In genomic region chr19:46040149-46040902, GRCm38 (mm10) we compare ENCODE assay signal across 8 mouse cellular contexts. TPM values are rescaled to one million over a fixed set of nuclear protein-coding genes. Genes with fewer than 3 reads are reported as not detected.
A peak's percentile ranks its signal among the peaks of the same experiment; 100 is the strongest.
DNase-seq lines count a peak whose midpoint lies in the region; TF ChIP-seq lines count a peak whose summit lies in the region.

No protein-coding gene starts in this region.

- H3K27me3 ChIP-seq in ES-Bruce4 (ENCODE audit: control insufficient read depth, insufficient read depth, low read length, poor library complexity, severe bottlenecking) = no peaks in the 10 kb centered on the region
- H3K27me3 ChIP-seq in hindbrain, embryonic 10.5 days (ENCODE audit: insufficient read depth, poor library complexity, severe bottlenecking) = no peaks in the 10 kb centered on the region

- H3K27ac ChIP-seq in gastrocnemius, adult 2 months = peak overlapping the region; percentile 97
- H3K27ac ChIP-seq in ES-Bruce4 (ENCODE audit: insufficient read depth, low read length) (peak overlapping the region; percentile 74), macrophage (peak overlapping the region; percentile 77)
- H3K27ac ChIP-seq in hindbrain, embryonic 10.5 days = peak overlapping the region; percentile 98

- H3K36me3 ChIP-seq in ES-Bruce4 (ENCODE audit: control insufficient read depth, insufficient read depth, low read length, poor library complexity, severe bottlenecking) (peaks cover 9% of the 10 kb centered on the region), macrophage (ENCODE audit: inconsistent target) (peaks cover 8% of the 10 kb centered on the region; the same call in 1 of the 2 replicates)
- peaks cover 18% of the 10 kb centered on the region for H3K36me3 ChIP-seq in hindbrain, embryonic 10.5 days

- H3K4me1 ChIP-seq in ES-Bruce4 (ENCODE audit: control insufficient read depth, insufficient read depth, low read length) = peaks cover 4% of the 10 kb centered on the region
- H3K4me1 ChIP-seq in hindbrain, embryonic 10.5 days (replicated peaks) = peaks cover 89% of the 10 kb centered on the region

- TF ChIP-seq CTCF in gastrocnemius, adult 2 months (IDR thresholded peaks at IDR 0.05) = no peak
- no peak for TF ChIP-seq CTCF in ES-Bruce4 (IDR thresholded peaks at IDR 0.05; ENCODE audit: low read depth, low read length)

- intact Hi-C loops in gastrocnemius, adult 2 months (cut with DNase I) = loop anchor here (5.0 kb wide), 1 partner anchor 38 kb away; the partner anchor contains the start of gene Hps6

- peaks cover 87% of the 10 kb centered on the region for H3K79me2 ChIP-seq in macrophage (ENCODE audit: inconsistent target)

- 44% methylated on average over 14 of the region's 14 CpGs for WGBS in hindbrain, embryonic 10.5 days
- 22% methylated on average over 14 of the region's 14 CpGs for WGBS in macrophage (ENCODE audit: missing documents)

- H3K9ac ChIP-seq in ES-Bruce4 (ENCODE audit: low read depth, poor library complexity, severe bottlenecking) = peak overlapping the region; percentile 79

- TF ChIP-seq POLR2A in ES-Bruce4 (IDR thresholded peaks at IDR 0.05; ENCODE audit: insufficient read depth, low read length) = no peak

- H3K9me3 ChIP-seq in ES-Bruce4 (replicated peaks; ENCODE audit: control insufficient read depth, insufficient read depth, low read length, poor library complexity, severe bottlenecking) = no peaks in the 10 kb centered on the region
- no peaks in the 10 kb centered on the region for H3K9me3 ChIP-seq in hindbrain, embryonic 10.5 days

- TF ChIP-seq EP300 in ES-Bruce4 (IDR thresholded peaks at IDR 0.05; ENCODE audit: insufficient read depth, low read depth, low read length) = no peak

- no peak for DNase-seq in gastrocnemius, adult 2 months
- DNase-seq in gastrocnemius, postnatal 4 days (ENCODE audit: low spot score in 2 of 2) = no peak
- DNase-seq in hindbrain, embryonic 10.5 days (ENCODE audit: low spot score) = no peak
- peak; percentile 73 for DNase-seq in thymus, postnatal 14 days
- DNase-seq in gastrocnemius, postnatal 25 days = no peak
- no peak for DNase-seq in ovary, postnatal 14 days (ENCODE audit: low spot score)

- H3K4me3 ChIP-seq in gastrocnemius, adult 2 months = peak overlapping the region; percentile 83
- peak overlapping the region; percentile 64 for H3K4me3 ChIP-seq in ES-Bruce4 (ENCODE audit: low read depth, low read length)
- peak overlapping the region; percentile 99 for H3K4me3 ChIP-seq in hindbrain, embryonic 10.5 days
- H3K4me3 ChIP-seq in macrophage (ENCODE audit: inconsistent target) = peak overlapping the region; percentile 34

RNA-seq across cellular contexts. Expression of gene Pprc1, which starts 4.4 kb away (rescaled TPM):
- 10 to 100 TPM; 15.0 to 24.0 TPM for total RNA-seq in gastrocnemius, adult 2 months (2021)
- 10 to 100 TPM; 35.3 to 43.9 TPM for total RNA-seq in gastrocnemius, postnatal 4 days (2021)
- polyA plus RNA-seq in ES-Bruce4 (2011; ENCODE audit: insufficient read depth, insufficient read length, low read depth, missing spikeins) (114 and 141 TPM in 2 replicates), macrophage (2018) (13.1 to 26.2 TPM (median 15.9 TPM) in 3 replicates)
- 39.9 and 49.6 TPM in 2 replicates for polyA plus RNA-seq in hindbrain, embryonic 10.5 days (2016; fragmentation: Nextera tagmentation; extraction: Ambion mirVana)
- 100 to 1,000 TPM in 8 of 26 experiments, 10 to 100 TPM in 18; 39.0 to 165 (median 87.4) TPM for total RNA-seq in macrophage (2018; cell fraction: chromatin; rRNA removed)
- total RNA-seq in macrophage (2018; cell fraction: cytosol; rRNA removed) = 10 to 100 TPM in 25 of 26 experiments, 1 to 10 TPM in 1; 9.7 to 26.8 (median 18.4) TPM
- 100 to 1,000 TPM in 1 of 26 experiments, 10 to 100 TPM in 25; 32.4 to 133 (median 55.7) TPM for total RNA-seq in macrophage (2018; cell fraction: nucleus; rRNA removed)
- total RNA-seq in gastrocnemius, postnatal 25 days (2021) = 10 to 100 TPM; 12.5 to 13.7 TPM

RNA-seq across cellular contexts. Expression of gene Ldb1, which starts 4.7 kb away (rescaled TPM):
- total RNA-seq in gastrocnemius, adult 2 months (2021) = 10 to 100 TPM; 17.8 to 19.5 TPM
- total RNA-seq in gastrocnemius, postnatal 4 days (2021) = 10 to 100 TPM; 75.3 to 85.3 TPM
- polyA plus RNA-seq in ES-Bruce4 (2011; ENCODE audit: insufficient read depth, insufficient read length, low read depth, missing spikeins) (146 and 155 TPM in 2 replicates), macrophage (2018) (59.8 to 83.3 TPM (median 73.3 TPM) in 3 replicates)
- polyA plus RNA-seq in hindbrain, embryonic 10.5 days (2016; fragmentation: Nextera tagmentation; extraction: Ambion mirVana) = 90.2 and 111 TPM in 2 replicates
- 100 to 1,000 TPM in 15 of 26 experiments, 10 to 100 TPM in 11; 34.5 to 266 (median 130) TPM for total RNA-seq in macrophage (2018; cell fraction: chromatin; rRNA removed)
- total RNA-seq in macrophage (2018; cell fraction: cytosol; rRNA removed) = 10 to 100 TPM; 34.0 to 73.6 (median 58.4) TPM
- 100 to 1,000 TPM in 10 of 26 experiments, 10 to 100 TPM in 16; 31.1 to 202 (median 91.8) TPM for total RNA-seq in macrophage (2018; cell fraction: nucleus; rRNA removed)
- 10 to 100 TPM; 15.5 to 16.5 TPM for total RNA-seq in gastrocnemius, postnatal 25 days (2021)

RNA-seq across cellular contexts. Expression of gene Nolc1, which starts 35.3 kb away (rescaled TPM):
- 10 to 100 TPM; 22.4 to 22.5 TPM for total RNA-seq in gastrocnemius, adult 2 months (2021)
- 10 to 100 TPM; 31.6 to 34.3 TPM for total RNA-seq in gastrocnemius, postnatal 4 days (2021)
- polyA plus RNA-seq in ES-Bruce4 (2011; ENCODE audit: insufficient read depth, insufficient read length, low read depth, missing spikeins) (157 and 164 TPM in 2 replicates), macrophage (2018) (18.8 to 68.9 TPM (median 43.9 TPM) in 3 replicates)
- polyA plus RNA-seq in hindbrain, embryonic 10.5 days (2016; fragmentation: Nextera tagmentation; extraction: Ambion mirVana) = 110 and 136 TPM in 2 replicates
- 10 to 100 TPM in 21 of 26 experiments, 1 to 10 TPM in 5; 8.0 to 23.2 (median 13.6) TPM for total RNA-seq in macrophage (2018; cell fraction: chromatin; rRNA removed)
- 10 to 100 TPM; 12.1 to 23.2 (median 17.5) TPM for total RNA-seq in macrophage (2018; cell fraction: cytosol; rRNA removed)
- 10 to 100 TPM in 17 of 26 experiments, 1 to 10 TPM in 9; 4.8 to 47.3 (median 11.5) TPM for total RNA-seq in macrophage (2018; cell fraction: nucleus; rRNA removed)
- total RNA-seq in gastrocnemius, postnatal 25 days (2021) = 10 to 100 TPM; 15.0 to 19.7 TPM

RNA-seq across cellular contexts. Expression of gene Hps6, which starts 37.0 kb away (rescaled TPM):
- total RNA-seq in gastrocnemius, adult 2 months (2021) = 1 to 10 TPM; 3.4 to 3.9 TPM
- 1 to 10 TPM; 4.9 to 5.5 TPM for total RNA-seq in gastrocnemius, postnatal 4 days (2021)
- polyA plus RNA-seq in ES-Bruce4 (2011; ENCODE audit: insufficient read depth, insufficient read length, low read depth, missing spikeins) = 3.1 and 3.3 TPM in 2 replicates
- polyA plus RNA-seq in hindbrain, embryonic 10.5 days (2016; fragmentation: Nextera tagmentation; extraction: Ambion mirVana) = 4.8 and 5.7 TPM in 2 replicates
- 10 to 100 TPM in 3 of 26 experiments, 1 to 10 TPM in 23; 2.3 to 11.7 (median 6.8) TPM for total RNA-seq in macrophage (2018; cell fraction: chromatin; rRNA removed)
- 10 to 100 TPM in 7 of 26 experiments, 1 to 10 TPM in 19; 5.4 to 13.8 (median 8.9) TPM for total RNA-seq in macrophage (2018; cell fraction: cytosol; rRNA removed)
- 10 to 100 TPM in 8 of 26 experiments, 1 to 10 TPM in 18; 4.7 to 18.3 (median 8.8) TPM for total RNA-seq in macrophage (2018; cell fraction: nucleus; rRNA removed)
- 5.1 to 9.8 TPM (median 9.4 TPM) in 3 replicates for polyA plus RNA-seq in macrophage (2018)
- 1 to 10 TPM; 2.7 to 3.9 TPM for total RNA-seq in gastrocnemius, postnatal 25 days (2021)

RNA-seq across cellular contexts. Expression of gene Armh3, which starts 42.0 kb away (rescaled TPM):
- 10 to 100 TPM; 13.6 to 14.7 TPM for total RNA-seq in gastrocnemius, adult 2 months (2021)
- 10 to 100 TPM; 16.0 to 19.0 TPM for total RNA-seq in gastrocnemius, postnatal 4 days (2021)
- polyA plus RNA-seq in ES-Bruce4 (2011; ENCODE audit: insufficient read depth, insufficient read length, low read depth, missing spikeins) (17.1 and 18.6 TPM in 2 replicates), macrophage (2018) (9.3 to 14.2 TPM (median 10.7 TPM) in 3 replicates)
- 16.6 and 19.4 TPM in 2 replicates for polyA plus RNA-seq in hindbrain, embryonic 10.5 days (2016; fragmentation: Nextera tagmentation; extraction: Ambion mirVana)
- 10 to 100 TPM; 34.8 to 90.3 (median 60.6) TPM for total RNA-seq in macrophage (2018; cell fraction: chromatin; rRNA removed)
- total RNA-seq in macrophage (2018; cell fraction: cytosol; rRNA removed) = 10 to 100 TPM in 20 of 26 experiments, 1 to 10 TPM in 6; 7.4 to 14.5 (median 10.9) TPM
- total RNA-seq in macrophage (2018; cell fraction: nucleus; rRNA removed) = 10 to 100 TPM; 13.8 to 56.2 (median 26.6) TPM
- 10 to 100 TPM; 10.2 TPM for total RNA-seq in gastrocnemius, postnatal 25 days (2021)

Comparison
In these comparisons a context has a peak if more than half of its experiments do, and no peak if none do; other contexts are left out.
1. H3K4me3 ChIP-seq: peak in every context shown above with its lines; median percentile 99 in hindbrain, embryonic 10.5 days; 83 in gastrocnemius, adult 2 months; 64 in ES-Bruce4; 34 in macrophage.